Mouse (Mus musculus) heart, adult 11 months (tissue): Measurements from ENCODE around the gene Haus3.

Experiments
- DNase-seq: peaks from one replicate; pipeline ENCODE4 v3.0.0; 2022

The Haus3 gene

GRCm38 (mm10) chr5:34168950-34169891 is at the start of gene Haus3, which contains the start of gene Poln:
Gene Haus3, minus strand, starts transcription at chr5:34169527.
Gene Poln, minus strand, starts transcription at chr5:34169448.
- DNase-seq = peak; percentile 100

- no peak for DNase-seq
These were observed 49.3 kb upstream of the Haus3 start for GRCm38 (mm10) chr5:34218672-34219071.

- DNase-seq = peak; percentile 95
These were observed 48.4 kb upstream of the Haus3 start for GRCm38 (mm10) chr5:34217756-34218155.

GRCm38 (mm10) chr5:34216025-34216424 is 46.7 kb upstream of the Haus3 start:
- no peak for DNase-seq

- no peak for DNase-seq
These were observed 44.3 kb upstream of the Haus3 start for GRCm38 (mm10) chr5:34213659-34214058.

- peak; percentile 96 for DNase-seq
These were observed 41.0 kb upstream of the Haus3 start for GRCm38 (mm10) chr5:34210279-34210678.

- no peak for DNase-seq
These were observed 38.2 kb upstream of the Haus3 start for GRCm38 (mm10) chr5:34207503-34207902.

- no peak for DNase-seq
These were observed 36.5 kb upstream of the Haus3 start for GRCm38 (mm10) chr5:34205788-34206187.

GRCm38 (mm10) chr5:34204911-34205310 is 35.6 kb upstream of the Haus3 start:
- no peak for DNase-seq

- no peak for DNase-seq
These were observed 32.7 kb upstream of the Haus3 start for GRCm38 (mm10) chr5:34202006-34202405.

- DNase-seq = no peak
These were observed 32.1 kb upstream of the Haus3 start for GRCm38 (mm10) chr5:34201396-34201795.

GRCm38 (mm10) chr5:34198615-34199014 is 29.3 kb upstream of the Haus3 start:
- no peak for DNase-seq

- peak; percentile 77 for DNase-seq
These were observed 27.9 kb upstream of the Haus3 start for GRCm38 (mm10) chr5:34197243-34197642.

GRCm38 (mm10) chr5:34196423-34196822 is 27.1 kb upstream of the Haus3 start:
- peak; percentile 91 for DNase-seq

- DNase-seq = peak; percentile 88
These were observed 26.5 kb upstream of the Haus3 start for GRCm38 (mm10) chr5:34195786-34196185.

- peak; percentile 80 for DNase-seq
These were observed 25.8 kb upstream of the Haus3 start for GRCm38 (mm10) chr5:34194975-34195662.

GRCm38 (mm10) chr5:34194426-34194825 is 25.1 kb upstream of the Haus3 start:
- DNase-seq = no peak

- no peak for DNase-seq
These were observed 22.5 kb upstream of the Haus3 start for GRCm38 (mm10) chr5:34191843-34192242.

- DNase-seq = peak; percentile 96
These were observed 21.7 kb upstream of the Haus3 start for GRCm38 (mm10) chr5:34191021-34191420.

- DNase-seq = peak; percentile 93
These were observed 20.2 kb upstream of the Haus3 start for GRCm38 (mm10) chr5:34189521-34189920.

GRCm38 (mm10) chr5:34188856-34189255 is 19.5 kb upstream of the Haus3 start:
- peak; percentile 88 for DNase-seq

- peak; percentile 100 for DNase-seq
These were observed 18.4 kb upstream of the Haus3 start, which contains the start of gene Mxd4 for GRCm38 (mm10) chr5:34187601-34188316. Gene Mxd4, minus strand, starts transcription at chr5:34187720.

GRCm38 (mm10) chr5:34186961-34187391 is 17.6 kb upstream of the Haus3 start:
- DNase-seq = peak; percentile 98
